31 mouse cellular contexts compared by ENCODE assay signal in the genomic region with DNA sequence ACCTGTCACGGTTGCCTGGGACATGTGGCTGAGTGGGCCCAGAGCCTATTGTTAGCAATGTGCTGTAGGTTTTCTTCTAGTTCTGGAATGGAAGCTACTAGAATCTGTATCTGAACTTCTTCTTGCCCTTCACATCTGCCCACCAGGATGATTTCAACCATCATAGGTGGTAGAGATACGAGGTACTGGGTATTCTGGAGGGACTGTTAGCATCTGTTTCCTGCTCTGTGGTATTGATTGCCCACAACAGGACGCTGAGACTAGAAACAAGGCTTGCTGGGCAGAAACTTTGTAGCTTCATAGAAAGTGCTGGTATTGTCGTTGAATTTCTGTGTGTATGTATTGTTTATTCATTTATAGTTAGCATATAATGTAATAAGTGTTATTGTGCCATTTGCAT.
DNase-seq lines count a peak whose midpoint lies in the region; ATAC-seq lines count a peak whose summit lies in the region.
"Had no signal": no experiment of that assay in that cellular context is flagged by ENCODE, and none has a peak within 500 bp of the region (broad histone marks: within the 10 kb centered on the region; RNA-seq: fewer than 3 reads in every experiment).

No protein-coding gene starts in this region.

- no peaks in the 10 kb centered on the region for H3K9me3 ChIP-seq in liver, embryonic 12.5 days (replicated peaks)
- no peaks in the 10 kb centered on the region for H3K9me3 ChIP-seq in hindbrain, embryonic 14.5 days (ENCODE audit: control insufficient read depth, low read length)
- no peaks in the 10 kb centered on the region for H3K9me3 ChIP-seq in heart, embryonic 10.5 days
- H3K9me3 ChIP-seq: embryonic facial prominence, embryonic 10.5 days; embryonic facial prominence, embryonic 13.5 days; forebrain, embryonic 12.5 days; forebrain, embryonic 15.5 days; G1E; heart, embryonic 12.5 days; heart, embryonic 15.5 days; hindbrain, embryonic 15.5 days had no signal

- no peak for DNase-seq in liver
- DNase-seq in hindbrain, embryonic 14.5 days (ENCODE audit: low spot score), result no peak
- no peak for DNase-seq in lung, adult 18-20 months
- no peak for DNase-seq in heart, embryonic 10.5 days (ENCODE audit: low spot score)
- DNase-seq: adrenal gland, postnatal 10 days; adrenal gland, postnatal 36 days; B cell, adult 2 months; cerebellum, adult 11 months; cerebellum, adult 2 months; cerebellum, adult 9-11 months; cerebellum, postnatal 25 days; embryo, embryonic 11 days; gastrocnemius, postnatal 10 days; gastrocnemius, postnatal 36 days; heart, adult 11 months; heart, postnatal 10 days; heart, postnatal 36 days had no signal

- 25% methylated on average over 4 of the region's 4 CpGs for WGBS in liver, embryonic 12.5 days (ENCODE audit: insufficient replicate concordance)
- WGBS in hindbrain, embryonic 14.5 days, result 84% methylated on average over 4 of the region's 4 CpGs
- WGBS in heart, embryonic 10.5 days, result 76% methylated on average over 4 of the region's 4 CpGs

- H3K4me1 ChIP-seq in liver, embryonic 12.5 days, result no peaks in the 10 kb centered on the region
- no peaks in the 10 kb centered on the region for H3K4me1 ChIP-seq in hindbrain, embryonic 14.5 days (replicated peaks; ENCODE audit: control insufficient read depth, insufficient read depth, low read length)
- no peaks in the 10 kb centered on the region for H3K4me1 ChIP-seq in heart, embryonic 10.5 days
- H3K4me1 ChIP-seq: embryonic facial prominence, embryonic 10.5 days; forebrain, embryonic 12.5 days; forebrain, embryonic 15.5 days; hindbrain, embryonic 15.5 days had no signal

- H3K4me2 ChIP-seq in liver, embryonic 12.5 days, result no peak overlapping the region
- H3K4me2 ChIP-seq in hindbrain, embryonic 14.5 days (replicated peaks), result no peak overlapping the region
- H3K4me2 ChIP-seq: embryonic facial prominence, embryonic 13.5 days; forebrain, embryonic 12.5 days; forebrain, embryonic 15.5 days; heart, embryonic 12.5 days; heart, embryonic 15.5 days; hindbrain, embryonic 15.5 days had no signal

- H3K36me3 ChIP-seq in liver, embryonic 12.5 days, result no peaks in the 10 kb centered on the region
- 0 out of 2 replicates have a peak, but pooled peaks cover 6% of the 10 kb centered on the region for H3K36me3 ChIP-seq in hindbrain, embryonic 14.5 days (replicated peaks; ENCODE audit: control insufficient read depth, insufficient read depth)
- no peaks in the 10 kb centered on the region for H3K36me3 ChIP-seq in heart, embryonic 10.5 days
- H3K36me3 ChIP-seq: embryonic facial prominence, embryonic 10.5 days; forebrain, embryonic 12.5 days; forebrain, embryonic 15.5 days; G1E; heart, embryonic 15.5 days; hindbrain, embryonic 15.5 days had no signal

- H3K27ac ChIP-seq in liver, embryonic 12.5 days, result no peak overlapping the region
- no peak overlapping the region for H3K27ac ChIP-seq in hindbrain, embryonic 14.5 days
- no peak overlapping the region for H3K27ac ChIP-seq in heart, embryonic 10.5 days
- H3K27ac ChIP-seq: embryonic facial prominence, embryonic 10.5 days; embryonic facial prominence, embryonic 13.5 days; forebrain, embryonic 12.5 days; forebrain, embryonic 15.5 days; heart, embryonic 15.5 days; hindbrain, embryonic 15.5 days had no signal

- no peaks in the 10 kb centered on the region for H3K27me3 ChIP-seq in liver, embryonic 12.5 days (replicated peaks)
- H3K27me3 ChIP-seq in hindbrain, embryonic 14.5 days (ENCODE audit: control insufficient read depth, insufficient read depth, low read length), result no peaks in the 10 kb centered on the region
- no peaks in the 10 kb centered on the region for H3K27me3 ChIP-seq in heart, embryonic 10.5 days (ENCODE audit: insufficient read depth, poor library complexity, severe bottlenecking)
- H3K27me3 ChIP-seq: CH12.LX; embryonic facial prominence, embryonic 13.5 days; forebrain, embryonic 12.5 days; forebrain, embryonic 15.5 days; heart, embryonic 12.5 days; heart, embryonic 15.5 days; hindbrain, embryonic 15.5 days; Patski had no signal

- H3K9ac ChIP-seq in liver, embryonic 12.5 days, result peak overlapping the region; percentile 14; the same call in 1 of the 2 replicates
- H3K9ac ChIP-seq in hindbrain, embryonic 14.5 days, result no peak overlapping the region
- H3K9ac ChIP-seq: embryonic facial prominence, embryonic 13.5 days; forebrain, embryonic 12.5 days; forebrain, embryonic 15.5 days; heart, embryonic 12.5 days; heart, embryonic 15.5 days; hindbrain, embryonic 15.5 days had no signal

- ATAC-seq in liver, embryonic 12.5 days, result no peak
- ATAC-seq in common myeloid progenitor, adult 5-6 weeks (replicated peaks; ENCODE audit: low read depth, poor library complexity, severe bottlenecking), result peak; percentile 84
- ATAC-seq in megakaryocyte, adult 5-6 weeks (ENCODE audit: poor library complexity, severe bottlenecking), result peak; percentile 26; the same call in 1 of the 2 replicates
- ATAC-seq in hindbrain, embryonic 14.5 days (ENCODE audit: low FRiP score), result no peak
- ATAC-seq: forebrain, embryonic 15.5 days; Patski had no signal

- no peak overlapping the region for H3K4me3 ChIP-seq in liver, embryonic 12.5 days
- no peak overlapping the region for H3K4me3 ChIP-seq in hindbrain, embryonic 14.5 days (replicated peaks; ENCODE audit: low read length)
- H3K4me3 ChIP-seq in heart, embryonic 10.5 days, result no peak overlapping the region
- H3K4me3 ChIP-seq: embryonic facial prominence, embryonic 10.5 days; embryonic facial prominence, embryonic 13.5 days; erythroblast, embryonic 14.5 days; forebrain, embryonic 12.5 days; forebrain, embryonic 15.5 days; heart, embryonic 12.5 days; heart, embryonic 15.5 days; hindbrain, embryonic 15.5 days had no signal

Comparison
In these comparisons a context has a peak if more than half of its experiments do, and no peak if none do; other contexts are left out.
1. ATAC-seq: peak in common myeloid progenitor, adult 5-6 weeks (single experiment) and megakaryocyte, adult 5-6 weeks (single experiment); none in liver, embryonic 12.5 days (single experiment) and hindbrain, embryonic 14.5 days (single experiment).